ENCODE assay signal across 35 mouse cellular contexts in genomic region chr4:36647753-36648152, GRCm38 (mm10).
"Had no signal": no experiment of that assay in that cellular context is flagged by ENCODE, and none has a peak within 500 bp of the region (broad histone marks: within the 10 kb centered on the region; RNA-seq: fewer than 3 reads in every experiment).

No protein-coding gene starts in this region.

- H3K4me1 ChIP-seq: heart, embryonic 10.5 days; heart, embryonic 12.5 days; heart, embryonic 13.5 days; heart, embryonic 15.5 days; hindbrain, embryonic 10.5 days; hindbrain, embryonic 12.5 days; hindbrain, embryonic 13.5 days; hindbrain, embryonic 15.5 days; kidney, embryonic 15.5 days had no signal

- H3K4me2 ChIP-seq: heart, embryonic 11.5 days; heart, embryonic 12.5 days; heart, embryonic 13.5 days; heart, embryonic 15.5 days; hindbrain, embryonic 12.5 days; hindbrain, embryonic 13.5 days; hindbrain, embryonic 14.5 days; hindbrain, embryonic 15.5 days; kidney, embryonic 15.5 days had no signal

- H3K27me3 ChIP-seq: heart, embryonic 12.5 days; heart, embryonic 13.5 days; heart, embryonic 15.5 days; hindbrain, embryonic 12.5 days; hindbrain, embryonic 13.5 days; hindbrain, embryonic 15.5 days; kidney, embryonic 15.5 days had no signal

- H3K9me3 ChIP-seq: heart, embryonic 10.5 days; heart, embryonic 12.5 days; heart, embryonic 13.5 days; heart, embryonic 15.5 days; hindbrain, embryonic 10.5 days; hindbrain, embryonic 12.5 days; hindbrain, embryonic 13.5 days; hindbrain, embryonic 15.5 days; kidney, embryonic 15.5 days had no signal

- ATAC-seq: hindbrain, embryonic 16.5 days; hindbrain, postnatal 0 days; inflammation-experienced regulatory T-cells, adult 6 months; intestine, embryonic 16.5 days; intestine, postnatal 0 days had no signal

- H3K27ac ChIP-seq: heart, embryonic 10.5 days; heart, embryonic 13.5 days; heart, embryonic 15.5 days; hindbrain, embryonic 10.5 days; hindbrain, embryonic 12.5 days; hindbrain, embryonic 13.5 days; hindbrain, embryonic 14.5 days; hindbrain, embryonic 15.5 days; hindbrain, postnatal 0 days; kidney, embryonic 15.5 days; kidney, postnatal 0 days; layer of hippocampus, adult 2 months; left cerebral cortex, adult 2 months had no signal

- H3K9ac ChIP-seq: heart, embryonic 12.5 days; heart, embryonic 13.5 days; heart, embryonic 15.5 days; hindbrain, embryonic 12.5 days; hindbrain, embryonic 13.5 days; hindbrain, embryonic 14.5 days; hindbrain, embryonic 15.5 days; kidney, embryonic 15.5 days had no signal

- H3K4me3 ChIP-seq: heart, embryonic 10.5 days; heart, embryonic 12.5 days; heart, embryonic 13.5 days; heart, embryonic 15.5 days; hindbrain, embryonic 10.5 days; hindbrain, embryonic 12.5 days; hindbrain, embryonic 13.5 days; hindbrain, embryonic 15.5 days; kidney, embryonic 15.5 days; layer of hippocampus, adult 2 months; left cerebral cortex, adult 2 months had no signal

- DNase-seq: heart, postnatal 10 days; heart, postnatal 14 days; heart, postnatal 36 days; heart, postnatal 4 days; kidney, adult 11 months; kidney, adult 18-20 months; kidney, adult 2 months; kidney, adult 8-10 months; kidney, adult 9 months; kidney, postnatal 10 days; kidney, postnatal 14 days; kidney, postnatal 25 days; kidney, postnatal 36 days; kidney, postnatal 4 days; layer of hippocampus, adult 9-11 months; layer of hippocampus, postnatal 36 days had no signal

- H3K36me3 ChIP-seq: heart, embryonic 10.5 days; heart, embryonic 12.5 days; heart, embryonic 13.5 days; heart, embryonic 15.5 days; hindbrain, embryonic 10.5 days; hindbrain, embryonic 12.5 days; hindbrain, embryonic 13.5 days; hindbrain, embryonic 15.5 days; kidney, embryonic 15.5 days had no signal
